Mouse (Mus musculus) ES-E14 (cell line): ENCODE measurements around the gene Mrpl33.

ENCODE experiments used
- CHD2 ChIP-seq: IDR thresholded peaks from 2 replicates; pipeline ENCODE4 v1.6.1; 2014; ENCODE audit warnings: mild to moderate bottlenecking, low read depth, low read length, inconsistent platforms
- HCFC1 ChIP-seq: IDR thresholded peaks from 2 replicates; pipeline ENCODE4 v1.6.1; 2012; ENCODE audit warnings: low read length, inconsistent platforms, borderline replicate concordance; ENCODE audit not compliant: insufficient read depth
- MAFK ChIP-seq: IDR thresholded peaks from 2 replicates; pipeline ENCODE4 v1.6.1; 2014; ENCODE audit warnings: mild to moderate bottlenecking, low read depth, low read length, inconsistent platforms; ENCODE audit not compliant: insufficient read depth
- ZC3H11A ChIP-seq: IDR thresholded peaks from 2 replicates; pipeline ENCODE4 v1.6.1; 2012; ENCODE audit warnings: low read depth, mild to moderate bottlenecking, inconsistent platforms, low read length, borderline replicate concordance
- ZNF384 ChIP-seq: IDR thresholded peaks from 2 replicates; pipeline ENCODE4 v1.6.1; 2012; ENCODE audit warnings: low read depth, low read length, inconsistent platforms

DNA sequence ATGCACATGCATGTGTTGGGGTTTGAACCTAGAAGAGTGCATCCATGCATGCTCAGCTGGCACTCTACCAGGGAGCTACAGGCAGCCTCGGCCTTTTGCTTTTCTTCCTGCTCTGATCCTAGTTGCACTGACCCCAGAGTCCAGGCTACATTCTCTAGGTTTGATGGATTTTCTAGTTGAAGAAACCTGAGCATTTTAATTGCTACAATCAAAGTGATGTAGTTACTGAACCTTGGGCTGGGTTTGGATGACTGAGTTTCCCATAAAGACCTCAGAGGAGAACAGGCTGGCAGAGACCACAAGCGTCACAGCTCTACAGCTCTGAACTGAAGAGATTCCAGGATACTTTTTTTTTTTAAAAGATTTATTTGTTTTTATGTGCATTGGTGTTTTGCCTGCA lies 13.5 kb upstream of the Mrpl33 start:
- TF ChIP-seq HCFC1 (no peak), CHD2 (no peak), ZNF384 (no peak), MAFK (no peak), ZC3H11A (no peak)
